Mouse (Mus musculus) limb, embryonic 11.5 days (tissue): ENCODE measurements around the gene Acvrl1. TPM values are rescaled to one million over a fixed set of nuclear protein-coding genes. Genes with fewer than 3 reads are reported as not detected.

ENCODE experiments used
- ATAC-seq: fragments of 200-750 bp; cut with Nextera tagmentation; 2 replicates; pipeline ENCODE4 v1.8.0; 2017; ENCODE audit warnings: low read depth; ENCODE audit not compliant: insufficient number of reproducible peaks, low FRiP score, low TSS enrichment
- DNase-seq: peaks from one replicate; pipeline ENCODE4 v3.0.0-alpha.2; 2015; ENCODE audit warnings: low spot score
- H3K27ac ChIP-seq: fragments of 300-500 bp; sonication (generic); replicated peaks from 2 replicates; pipeline ENCODE4 v1.5.1; 2014; ENCODE audit warnings: low read depth, mild to moderate bottlenecking, low read length
- H3K27me3 ChIP-seq: fragments of 300-500 bp; sonication (generic); 2 replicates; pipeline ENCODE4 v1.6.1; 2014; ENCODE audit warnings: mild to moderate bottlenecking, low read length, mixed read lengths; ENCODE audit not compliant: control insufficient read depth, insufficient read depth
- H3K36me3 ChIP-seq: fragments of 300-500 bp; sonication (generic); 2 replicates; pipeline ENCODE4 v1.6.1; 2014; ENCODE audit warnings: mild to moderate bottlenecking, low read length, moderate library complexity, mixed read lengths; ENCODE audit not compliant: control insufficient read depth, insufficient read depth
- H3K4me1 ChIP-seq: fragments of 300-500 bp; sonication (generic); 2 replicates; pipeline ENCODE4 v1.6.1; 2014; ENCODE audit warnings: low read length, mixed read lengths; ENCODE audit not compliant: control insufficient read depth, insufficient read depth
- H3K4me2 ChIP-seq: fragments of 300-500 bp; sonication (generic); 2 replicates; pipeline ENCODE4 v1.6.1; 2014; ENCODE audit warnings: low read depth, mild to moderate bottlenecking, moderate library complexity; ENCODE audit not compliant: severe bottlenecking
- H3K4me3 ChIP-seq: fragments of 300-500 bp; sonication (generic); 2 replicates; pipeline ENCODE4 v1.5.1; 2014; ENCODE audit warnings: low read depth, low read length
- H3K9ac ChIP-seq: fragments of 300-500 bp; sonication (generic); 2 replicates; pipeline ENCODE4 v1.6.1; 2014; ENCODE audit warnings: mild to moderate bottlenecking, low read length
- H3K9me3 ChIP-seq: fragments of 300-500 bp; sonication (generic); 2 replicates; pipeline ENCODE4 v1.6.1; 2016; ENCODE audit warnings: low read length; ENCODE audit not compliant: control insufficient read depth
- WGBS: fragments of 180-500 bp; shearing (Covaris S2); extraction: QIAGEN DNeasy Blood & Tissue Kit; methylation state at CpG from one replicate; pipeline ENCODE4 v1.1.7; 2014; 5-methylcytosine and 5-hydroxymethylcytosine counted together
- polyA plus RNA-seq: library from polyadenylated mRNA; unstranded; fragments of >200 nt; fragmentation: Nextera tagmentation; extraction: Ambion mirVana; gene quantifications from 2 replicates; pipeline ENCODE4 v1.2.1, GENCODE M21; 2014

Gene Acvrl1
- polyA plus RNA-seq, 1 experiment from 2014 or later = 5.0 TPM

DNA sequence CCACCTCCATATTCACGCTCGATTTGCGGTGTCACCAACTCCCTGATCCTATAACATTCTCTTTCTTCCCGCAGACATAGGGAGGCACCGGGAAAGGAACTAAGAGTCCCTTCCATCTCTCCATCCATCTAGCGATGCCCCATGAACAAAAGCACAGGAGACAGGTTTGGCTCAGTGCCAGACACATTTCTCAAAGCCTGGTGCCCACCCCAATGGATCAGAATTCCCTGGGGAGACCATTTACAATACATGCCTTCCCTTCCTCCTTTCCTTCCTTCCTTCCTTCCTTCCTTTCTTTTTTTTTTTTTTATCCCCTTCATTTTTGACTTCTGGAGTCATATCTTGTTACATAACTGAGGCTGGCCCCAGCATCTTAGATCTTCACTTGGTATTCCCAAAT, 3.7 kb downstream of the Acvrl1 start:
- H3K9ac ChIP-seq = no peak overlapping the region
- ATAC-seq (no peak), DNase-seq (no peak)
- no peak overlapping the region for H3K4me3 ChIP-seq
- peaks cover 25% of the 10 kb centered on the region; the same call in 1 of the 2 replicates for H3K27me3 ChIP-seq
- no peaks in the 10 kb centered on the region; the same call in 1 of the 2 replicates for H3K36me3 ChIP-seq
- no peak overlapping the region for H3K4me2 ChIP-seq
- H3K27ac ChIP-seq = no peak overlapping the region
- peaks cover 29% of the 10 kb centered on the region for H3K4me1 ChIP-seq
- no peaks in the 10 kb centered on the region for H3K9me3 ChIP-seq
- WGBS = 81% methylated on average over 6 of the region's 6 CpGs

DNA sequence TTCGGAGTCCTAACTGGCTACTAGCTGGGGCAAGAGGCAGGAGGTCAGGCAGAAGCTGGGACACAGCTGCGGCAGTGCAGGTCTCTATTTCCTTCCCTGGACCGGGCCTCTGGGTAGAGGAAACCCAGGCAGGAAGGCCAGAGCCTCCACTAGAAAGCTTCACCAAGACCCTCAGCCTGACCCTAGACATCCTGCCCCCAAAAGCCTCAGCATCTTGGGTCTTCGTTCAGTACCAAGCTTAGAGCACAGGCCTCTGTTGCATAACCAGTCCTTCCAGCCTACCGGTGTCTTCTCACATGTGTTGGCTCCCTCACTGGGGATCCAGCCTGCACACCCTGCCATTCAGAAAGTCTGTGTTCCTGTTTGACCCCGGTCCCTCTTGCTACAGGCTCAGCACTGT, 4.4 kb downstream of the Acvrl1 start:
- 79% methylated on average over 6 of the region's 6 CpGs for WGBS
- no peak for ATAC-seq

DNA sequence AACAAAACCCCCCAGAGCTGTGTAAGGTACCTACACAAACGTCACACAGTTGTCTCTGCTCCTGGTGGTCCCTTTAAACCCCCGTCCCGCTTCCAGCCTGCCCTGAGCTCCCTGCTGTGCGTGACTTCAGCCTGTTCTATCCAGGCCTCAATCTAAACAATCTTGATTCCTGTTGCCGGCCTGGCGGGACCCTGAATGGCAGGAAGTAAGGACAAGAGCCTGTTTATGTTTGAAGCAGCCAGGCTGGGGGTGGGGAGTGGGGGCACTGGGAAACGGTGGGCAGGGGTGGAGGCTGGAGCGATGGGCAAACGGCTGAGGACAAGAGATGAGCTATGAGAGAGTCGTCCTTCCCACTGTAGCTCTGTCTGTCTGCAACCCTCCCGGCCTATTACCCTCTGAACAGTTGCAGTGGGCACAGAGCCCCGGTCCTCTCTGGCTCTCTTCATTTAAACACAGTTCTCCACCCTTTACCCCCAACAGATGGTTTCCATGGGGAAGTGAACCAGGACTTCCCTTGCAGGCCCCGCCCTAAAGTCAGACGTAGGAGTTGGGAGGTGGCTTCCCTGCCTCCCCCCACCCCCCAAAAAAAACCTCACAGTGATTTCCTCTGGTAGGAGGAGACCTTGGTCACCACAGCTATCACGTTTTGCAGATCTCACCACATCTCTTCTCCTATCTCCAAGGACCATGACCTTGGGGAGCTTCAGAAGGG, 5.8 kb downstream of the Acvrl1 start:
- DNase-seq (peak; percentile 43), ATAC-seq (no peak)
- H3K36me3 ChIP-seq = no peaks in the 10 kb centered on the region
- H3K4me1 ChIP-seq = peaks cover 22% of the 10 kb centered on the region
- 0 out of 2 replicates have a peak, but pooled peaks cover 4% of the 10 kb centered on the region for H3K9me3 ChIP-seq
- peak overlapping the region; percentile 75 for H3K27ac ChIP-seq
- WGBS = 19% methylated on average over 15 of the region's 15 CpGs
- H3K9ac ChIP-seq = no peak overlapping the region
- H3K4me3 ChIP-seq = no peak overlapping the region
- H3K4me2 ChIP-seq = no peak overlapping the region
- peaks cover 8% of the 10 kb centered on the region; the same call in 1 of the 2 replicates for H3K27me3 ChIP-seq

More for the DNA sequence above, 4.4 kb downstream of the Acvrl1 start:
- peaks cover 29% of the 10 kb centered on the region for H3K4me1 ChIP-seq
- H3K27ac ChIP-seq = 0 out of 2 replicates have a peak overlapping the region, but pooled peaks have one; percentile 12
- no peak overlapping the region for H3K4me3 ChIP-seq
- no peaks in the 10 kb centered on the region for H3K36me3 ChIP-seq
- peaks cover 21% of the 10 kb centered on the region; the same call in 1 of the 2 replicates for H3K27me3 ChIP-seq
- H3K4me2 ChIP-seq = no peak overlapping the region
- no peak overlapping the region for H3K9ac ChIP-seq
- DNase-seq = no peak
- H3K9me3 ChIP-seq = 0 out of 2 replicates have a peak, but pooled peaks cover 4% of the 10 kb centered on the region

DNA sequence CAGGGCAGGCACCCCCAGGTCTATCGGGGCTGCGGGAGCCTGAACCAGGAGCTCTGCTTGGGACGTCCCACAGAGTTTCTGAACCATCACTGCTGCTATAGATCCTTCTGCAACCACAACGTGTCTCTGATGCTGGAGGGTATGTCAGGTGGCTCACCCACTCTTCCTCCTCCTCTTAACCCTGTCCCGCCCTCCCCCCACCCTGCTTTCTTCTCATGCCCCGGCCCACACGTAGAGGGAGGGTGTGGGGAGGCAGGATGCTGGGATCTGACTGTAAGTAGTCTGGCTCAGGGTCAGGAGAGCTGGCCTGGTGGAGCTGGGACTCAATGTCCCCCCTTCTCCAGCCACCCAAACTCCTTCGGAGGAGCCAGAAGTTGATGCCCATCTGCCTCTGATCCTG, 7.1 kb downstream of the Acvrl1 start:
- no peaks in the 10 kb centered on the region for H3K36me3 ChIP-seq
- peaks cover 31% of the 10 kb centered on the region for H3K4me1 ChIP-seq
- DNase-seq (no peak), ATAC-seq (no peak)
- WGBS = 59% methylated on average over 7 of the region's 8 CpGs
- no peaks in the 10 kb centered on the region for H3K27me3 ChIP-seq
- no peak overlapping the region for H3K27ac ChIP-seq
- H3K9ac ChIP-seq = 0 out of 2 replicates have a peak overlapping the region, but pooled peaks have one; percentile 30
- H3K4me3 ChIP-seq = no peak overlapping the region
- H3K9me3 ChIP-seq = 0 out of 2 replicates have a peak, but pooled peaks cover 4% of the 10 kb centered on the region
- peak overlapping the region; percentile 15; the same call in 1 of the 2 replicates for H3K4me2 ChIP-seq

DNA sequence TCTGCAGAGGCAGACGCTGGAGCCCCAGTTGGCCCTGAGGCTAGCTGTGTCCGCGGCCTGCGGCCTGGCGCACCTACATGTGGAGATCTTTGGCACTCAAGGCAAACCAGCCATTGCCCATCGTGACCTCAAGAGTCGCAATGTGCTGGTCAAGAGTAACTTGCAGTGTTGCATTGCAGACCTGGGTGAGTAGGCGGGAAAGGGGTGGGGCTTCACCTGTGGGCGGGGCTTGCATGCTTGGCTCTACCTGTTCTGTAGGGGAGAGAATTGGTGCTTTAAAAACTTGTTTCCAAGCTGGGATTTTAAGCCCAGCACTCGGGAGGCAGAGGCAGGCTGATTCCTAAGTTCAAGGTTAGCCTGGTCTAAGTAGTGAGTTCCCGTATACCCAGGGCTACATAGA, 9.1 kb downstream of the Acvrl1 start:
- Histone ChIP-seq H3K27me3 (no peaks in the 10 kb centered on the region), H3K27ac (no peak overlapping the region), H3K9me3 (0 out of 2 replicates have a peak, but pooled peaks cover 4% of the 10 kb centered on the region), H3K4me3 (no peak overlapping the region), H3K9ac (no peak overlapping the region), H3K36me3 (no peaks in the 10 kb centered on the region), H3K4me2 (no peak overlapping the region), H3K4me1 (peaks cover 33% of the 10 kb centered on the region)
- 81% methylated on average over 11 of the region's 11 CpGs for WGBS
- no peak for DNase-seq
- no peak for ATAC-seq

DNA sequence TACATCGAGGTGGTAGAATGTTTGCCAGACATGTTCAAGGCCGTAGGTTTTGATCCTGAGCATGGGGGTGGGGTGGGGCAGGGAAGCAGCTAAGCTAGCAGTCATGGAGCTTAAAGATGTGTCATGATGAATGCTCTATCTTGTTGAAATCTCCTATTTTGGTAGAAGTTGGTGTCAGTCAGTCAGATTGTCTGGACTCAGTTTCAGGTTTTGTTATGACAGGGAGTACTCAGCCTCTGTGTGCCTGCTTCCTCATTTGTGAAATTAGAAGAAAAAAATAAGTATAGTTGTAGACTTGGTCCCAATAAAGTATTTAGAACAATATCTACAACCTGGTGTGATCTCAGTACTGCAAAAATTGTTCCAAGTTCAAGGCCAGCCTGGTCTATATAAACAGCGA, 10.4 kb downstream of the Acvrl1 start:
- H3K27me3 ChIP-seq = no peaks in the 10 kb centered on the region
- no peak overlapping the region for H3K4me2 ChIP-seq
- H3K4me3 ChIP-seq = no peak overlapping the region
- ATAC-seq (no peak), DNase-seq (no peak)
- peaks cover 41% of the 10 kb centered on the region for H3K4me1 ChIP-seq
- no peaks in the 10 kb centered on the region for H3K36me3 ChIP-seq
- no peak overlapping the region for H3K9ac ChIP-seq
- no peak overlapping the region for H3K27ac ChIP-seq
- WGBS = 87% methylated on average over 3 of the region's 3 CpGs
- 0 out of 2 replicates have a peak, but pooled peaks cover 4% of the 10 kb centered on the region for H3K9me3 ChIP-seq

DNA sequence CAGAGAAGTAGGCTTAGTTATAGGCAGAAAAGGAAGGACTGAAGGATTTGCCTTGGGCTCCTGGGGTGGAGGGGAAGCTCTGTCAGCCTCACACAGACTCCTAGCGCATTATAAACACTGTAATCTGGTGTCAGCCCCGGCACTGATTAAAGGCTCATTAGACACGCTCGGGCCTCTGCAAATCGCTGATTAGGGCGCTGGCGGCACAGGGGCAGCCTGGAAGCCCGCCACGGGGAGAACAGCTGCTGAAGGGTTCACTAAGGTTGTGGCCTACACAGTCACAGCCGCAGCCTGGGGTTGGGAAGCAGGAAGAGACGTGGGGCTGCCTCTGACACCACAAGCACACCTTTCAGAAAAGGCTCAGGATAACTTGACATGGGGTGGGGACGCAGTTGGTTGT, 11.6 kb downstream of the Acvrl1 start:
- 14% methylated on average over 12 of the region's 12 CpGs for WGBS
- H3K4me1 ChIP-seq = peaks cover 38% of the 10 kb centered on the region
- DNase-seq = peak; percentile 35

DNA sequence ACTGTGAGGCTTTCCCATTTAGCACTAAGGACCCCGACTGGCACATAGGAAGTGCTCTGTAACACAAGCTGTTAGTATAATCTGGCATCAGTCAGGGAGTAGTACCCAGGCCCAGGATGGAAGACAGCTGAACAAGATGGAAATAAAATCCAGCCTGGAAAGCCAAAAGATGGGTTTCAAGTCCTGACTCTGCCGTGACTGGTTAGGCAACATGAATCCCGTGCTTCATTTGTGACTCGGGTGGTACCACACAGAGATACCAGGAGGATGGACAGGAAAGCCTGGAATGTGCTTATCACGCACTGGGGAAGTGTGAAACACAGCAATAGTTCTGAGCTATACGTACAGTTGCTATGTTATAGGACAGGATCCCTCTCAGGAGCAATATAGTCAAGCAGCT, 12.3 kb downstream of the Acvrl1 start:
- H3K4me2 ChIP-seq = no peak overlapping the region
- DNase-seq (no peak), ATAC-seq (no peak)
- peaks cover 34% of the 10 kb centered on the region for H3K4me1 ChIP-seq
- no peak overlapping the region for H3K4me3 ChIP-seq
- H3K36me3 ChIP-seq = no peaks in the 10 kb centered on the region
- no peak overlapping the region for H3K27ac ChIP-seq
- WGBS = 57% methylated on average over 6 of the region's 6 CpGs
- H3K9ac ChIP-seq = no peak overlapping the region
- H3K9me3 ChIP-seq = 0 out of 2 replicates have a peak, but pooled peaks cover 4% of the 10 kb centered on the region
- H3K27me3 ChIP-seq = no peaks in the 10 kb centered on the region

More for the DNA sequence above, 11.6 kb downstream of the Acvrl1 start:
- ATAC-seq = no peak
- H3K4me3 ChIP-seq = no peak overlapping the region
- 0 out of 2 replicates have a peak, but pooled peaks cover 4% of the 10 kb centered on the region for H3K9me3 ChIP-seq
- H3K9ac ChIP-seq = no peak overlapping the region
- H3K36me3 ChIP-seq = no peaks in the 10 kb centered on the region
- H3K27ac ChIP-seq = peak overlapping the region; percentile 56; the same call in 1 of the 2 replicates
- no peaks in the 10 kb centered on the region for H3K27me3 ChIP-seq
- H3K4me2 ChIP-seq = no peak overlapping the region
